Mouse (Mus musculus): ENCODE measurements around the gene Htr2a. TPM values are rescaled to one million over a fixed set of nuclear protein-coding genes. Genes with fewer than 3 reads are reported as not detected.
A peak's percentile ranks its signal among the peaks of the same experiment; 100 is the strongest.

The Htr2a gene
- total RNA-seq (2014; fragmentation: Nextera tagmentation), result 5.1 and 7.5 TPM in 2 replicates
- 2.0 and 3.5 TPM in 2 replicates for total RNA-seq (2017)

- peak; percentile 45 for ATAC-seq (replicated peaks; ENCODE audit: low FRiP score, low TSS enrichment, poor library complexity, severe bottlenecking)
Observed at GRCm38 (mm10) chr14:74640819-74641381, at the start of gene Htr2a. Gene Htr2a (plus strand): TSS chr14:74640840.

DNA sequence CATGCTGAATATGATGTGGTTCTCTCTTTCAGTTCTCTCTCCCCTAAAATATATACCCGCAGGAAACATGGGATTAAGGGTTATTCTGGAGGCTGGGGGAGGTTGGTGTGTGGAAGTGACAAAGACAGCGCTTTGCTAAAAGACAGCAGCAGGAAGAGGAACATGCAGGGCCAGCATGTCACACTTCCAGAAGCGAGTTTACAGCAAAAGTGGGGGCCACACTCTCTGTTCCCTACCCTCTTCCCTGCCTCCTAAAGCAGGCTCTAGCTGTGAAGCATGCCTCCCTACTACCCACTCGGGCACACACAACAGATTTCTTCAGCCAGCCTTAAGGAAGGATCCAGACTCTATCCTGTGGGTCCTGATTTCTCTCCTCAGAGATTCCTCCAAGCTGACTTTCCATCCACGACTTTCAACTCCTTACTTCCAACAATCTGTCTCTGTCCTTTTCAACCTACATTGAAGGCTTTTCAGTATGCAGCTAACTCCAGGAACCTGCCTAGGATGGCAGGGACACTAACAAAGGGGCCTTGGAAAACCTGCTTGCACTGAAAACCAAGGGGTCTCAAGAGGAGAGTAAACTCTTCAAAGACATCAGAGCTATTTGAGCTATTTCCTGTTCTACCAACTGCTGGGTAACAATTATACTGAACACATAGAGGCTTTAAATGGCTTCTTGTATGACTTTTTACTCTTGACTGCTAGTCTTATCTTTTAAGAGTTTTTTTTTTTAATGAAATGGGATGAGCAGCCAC lies 39.1 kb upstream of the Htr2a start:
- ATAC-seq (replicated peaks; ENCODE audit: low FRiP score, low TSS enrichment, poor library complexity, severe bottlenecking), result no peak

- ATAC-seq (replicated peaks; ENCODE audit: low FRiP score, low TSS enrichment, poor library complexity, severe bottlenecking), result peak; percentile 85
Observed at GRCm38 (mm10) chr14:74602543-74602942, 38.1 kb upstream of the Htr2a start.

- ATAC-seq (replicated peaks; ENCODE audit: low FRiP score, low TSS enrichment, poor library complexity, severe bottlenecking), result no peak
Observed at GRCm38 (mm10) chr14:74603131-74603766, 37.4 kb upstream of the Htr2a start.

DNA sequence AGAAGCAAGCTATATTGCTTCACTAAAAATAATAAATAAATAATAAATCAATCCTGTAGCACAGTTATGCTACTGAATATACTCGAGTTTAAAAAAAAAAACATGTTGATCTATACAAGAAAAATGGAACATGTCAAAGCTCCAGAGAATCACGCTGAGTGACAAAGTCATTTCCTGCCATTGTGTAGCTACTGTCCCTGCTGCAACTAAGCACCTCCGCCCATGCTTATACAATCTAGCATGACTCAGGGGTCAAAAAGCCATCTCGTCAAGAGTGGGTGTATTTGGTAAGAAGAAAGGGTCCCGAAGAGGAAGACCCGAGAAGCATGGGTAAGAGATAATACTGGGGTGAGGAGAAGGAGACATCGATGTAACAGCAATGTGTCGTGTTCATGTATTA lies 29.3 kb upstream of the Htr2a start:
- no peak for ATAC-seq (replicated peaks; ENCODE audit: low FRiP score, low TSS enrichment, poor library complexity, severe bottlenecking)

- peak; percentile 98 for ATAC-seq (replicated peaks; ENCODE audit: low FRiP score, low TSS enrichment, poor library complexity, severe bottlenecking)
Observed at GRCm38 (mm10) chr14:74618858-74619257, 21.8 kb upstream of the Htr2a start.

DNA sequence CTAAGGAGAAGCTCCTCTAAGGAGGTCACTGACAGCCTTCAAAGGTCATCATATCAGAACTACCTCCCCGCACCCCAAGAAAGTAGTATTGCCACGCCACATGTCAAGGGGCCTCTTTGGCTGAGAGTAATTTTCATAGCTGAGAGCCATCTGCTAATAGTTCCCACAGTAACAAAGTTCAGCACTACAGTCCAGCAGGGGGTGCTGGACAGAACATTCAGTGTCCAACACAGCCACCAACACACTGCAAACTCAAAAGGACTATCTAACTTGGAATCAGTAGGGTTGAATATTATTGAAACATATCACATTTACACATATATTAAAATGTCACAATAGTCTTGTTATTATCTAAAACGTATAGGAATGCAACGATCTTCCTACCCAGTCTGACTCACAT lies 2.6 kb upstream of the Htr2a start:
- ATAC-seq (replicated peaks; ENCODE audit: low FRiP score, low TSS enrichment, poor library complexity, severe bottlenecking), result 0 out of 2 replicates have a peak, but pooled peaks have one; percentile 35

DNA sequence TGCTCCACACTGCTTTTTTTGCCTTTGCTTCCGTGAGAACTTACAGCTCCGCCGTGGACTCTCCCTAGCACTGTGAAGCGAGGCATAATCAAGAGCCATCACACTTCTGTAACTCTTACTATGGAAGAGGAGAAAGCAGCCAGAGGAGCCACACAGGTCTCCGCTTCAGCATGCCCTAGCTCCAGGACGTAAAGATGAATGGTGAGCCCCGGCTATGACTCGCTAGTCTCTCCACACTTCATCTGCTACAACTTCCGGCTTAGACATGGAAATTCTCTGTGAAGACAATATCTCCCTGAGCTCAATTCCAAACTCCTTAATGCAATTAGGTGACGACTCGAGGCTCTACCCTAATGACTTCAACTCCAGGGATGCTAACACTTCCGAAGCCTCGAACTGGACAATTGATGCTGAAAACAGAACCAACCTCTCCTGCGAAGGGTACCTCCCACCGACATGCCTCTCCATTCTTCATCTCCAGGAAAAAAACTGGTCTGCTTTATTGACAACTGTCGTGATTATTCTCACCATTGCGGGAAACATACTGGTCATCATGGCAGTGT lies 1.1 kb downstream of the Htr2a start:
- peak; percentile 42; the same call in 1 of the 2 replicates for ATAC-seq (replicated peaks; ENCODE audit: low FRiP score, low TSS enrichment, poor library complexity, severe bottlenecking)

GRCm38 (mm10) chr14:74643296-74643695 lies 2.7 kb downstream of the Htr2a start:
- peak; percentile 69 for ATAC-seq (replicated peaks; ENCODE audit: low FRiP score, low TSS enrichment, poor library complexity, severe bottlenecking)

- ATAC-seq (replicated peaks; ENCODE audit: low FRiP score, low TSS enrichment, poor library complexity, severe bottlenecking), result peak; percentile 72
Observed at GRCm38 (mm10) chr14:74646107-74646793, 5.6 kb downstream of the Htr2a start.

DNA sequence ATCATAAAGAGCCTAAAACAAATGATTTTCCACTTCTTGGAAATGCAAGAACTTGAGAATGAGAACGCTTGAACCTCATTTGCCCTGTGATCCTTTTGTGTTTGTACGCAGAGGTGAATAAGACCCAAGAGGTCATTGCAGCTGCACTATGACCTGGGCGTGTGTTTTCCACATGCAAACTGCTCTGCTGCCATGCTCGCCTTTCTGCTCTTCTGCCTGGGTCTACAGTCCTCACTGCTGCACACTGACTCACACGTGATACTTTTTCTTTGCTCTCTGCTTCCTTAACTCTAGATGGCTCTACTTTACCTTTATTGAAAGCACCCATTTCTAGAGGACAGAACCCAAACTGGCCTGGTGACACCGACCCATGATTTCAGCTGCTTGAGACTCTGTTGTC lies 9.4 kb downstream of the Htr2a start:
- ATAC-seq (replicated peaks; ENCODE audit: low FRiP score, low TSS enrichment, poor library complexity, severe bottlenecking), result no peak

GRCm38 (mm10) chr14:74651678-74652077 lies 11.0 kb downstream of the Htr2a start:
- ATAC-seq (replicated peaks; ENCODE audit: low FRiP score, low TSS enrichment, poor library complexity, severe bottlenecking), result peak; percentile 49; the same call in 1 of the 2 replicates

GRCm38 (mm10) chr14:74657227-74657626 lies 16.6 kb downstream of the Htr2a start:
- ATAC-seq (replicated peaks; ENCODE audit: low FRiP score, low TSS enrichment, poor library complexity, severe bottlenecking), result peak; percentile 35; the same call in 1 of the 2 replicates

DNA sequence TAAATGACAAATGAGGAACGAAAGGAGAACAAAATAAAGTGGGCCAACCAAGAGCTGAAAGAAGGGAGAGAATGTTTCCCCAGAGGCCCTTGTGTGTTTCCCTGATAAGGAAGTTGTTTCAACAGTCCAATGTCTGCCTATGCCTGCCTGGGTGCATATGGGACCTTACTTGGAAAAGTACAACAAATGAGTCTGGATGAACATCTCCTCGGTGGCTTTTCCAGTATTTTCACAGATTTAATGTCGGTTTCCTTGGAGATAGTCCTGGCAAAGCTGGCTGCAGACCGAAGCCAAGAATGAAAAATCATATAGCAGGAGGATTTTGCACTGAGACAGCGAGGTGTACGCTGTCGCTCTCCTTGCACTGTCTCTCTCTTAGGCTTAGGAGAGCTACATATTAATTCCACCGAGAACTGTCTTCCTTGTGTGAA lies 18.8 kb downstream of the Htr2a start:
- ATAC-seq (replicated peaks; ENCODE audit: low FRiP score, low TSS enrichment, poor library complexity, severe bottlenecking), result peak; percentile 79

DNA sequence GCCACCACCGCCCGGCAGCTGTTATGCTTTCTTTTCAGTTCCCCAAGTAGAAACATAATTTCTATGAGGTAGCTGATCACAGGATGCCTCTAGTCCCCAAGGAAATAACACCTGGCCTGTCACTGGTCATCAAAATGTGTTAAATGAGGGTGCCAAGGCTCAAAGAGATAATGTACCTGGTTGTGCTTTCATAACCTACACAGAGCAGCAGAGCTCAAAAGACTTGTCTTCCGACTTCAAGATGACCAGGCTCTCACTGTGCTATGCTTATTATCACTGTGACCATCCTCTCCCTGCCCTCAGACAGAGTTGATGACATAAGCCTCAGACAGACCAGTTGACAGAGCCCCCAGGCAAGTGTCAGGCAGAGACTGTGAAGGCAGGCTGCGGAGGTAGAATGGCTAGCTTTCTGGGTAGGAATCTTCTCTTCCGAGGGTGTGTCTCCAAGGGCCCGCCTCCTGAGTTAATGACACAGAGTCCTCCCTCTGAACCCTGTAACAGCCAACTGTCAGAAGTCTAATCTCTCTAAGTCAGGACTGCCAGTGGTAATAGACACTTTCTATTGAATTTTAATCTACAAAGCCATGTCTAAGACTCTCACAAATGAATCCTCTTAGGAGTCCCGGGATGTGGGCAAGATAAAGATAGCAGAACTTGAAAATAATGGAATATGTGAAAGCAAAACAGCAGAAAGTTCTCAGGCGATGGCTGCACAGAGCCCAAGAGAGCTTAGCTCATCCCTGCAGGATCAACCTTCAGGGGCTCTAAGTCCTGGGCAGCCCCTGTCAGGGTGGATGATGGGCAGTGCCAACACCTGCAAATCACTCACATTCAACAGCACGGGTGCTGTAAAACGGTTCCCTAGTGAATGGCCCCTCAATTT lies 31.7 kb downstream of the Htr2a start:
- peak; percentile 94 for ATAC-seq (replicated peaks; ENCODE audit: low FRiP score, low TSS enrichment, poor library complexity, severe bottlenecking)

DNA sequence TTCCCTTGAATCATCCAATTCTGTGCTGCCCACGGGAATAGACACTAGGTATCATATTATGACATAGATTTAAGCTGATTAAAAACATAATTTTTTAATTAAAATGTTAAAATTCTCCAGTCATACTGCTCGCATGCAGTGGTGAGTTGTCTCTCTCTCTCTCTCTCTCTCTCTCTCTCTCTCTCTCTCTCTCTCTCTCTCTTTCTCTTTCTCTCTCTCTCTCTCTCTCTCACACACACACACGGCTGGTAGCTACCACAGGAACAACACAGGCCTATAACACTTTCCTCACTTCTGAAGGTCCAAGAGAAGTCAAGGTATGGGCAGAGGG lies 32.3 kb downstream of the Htr2a start:
- no peak for ATAC-seq (replicated peaks; ENCODE audit: low FRiP score, low TSS enrichment, poor library complexity, severe bottlenecking)

GRCm38 (mm10) chr14:74673584-74673983 lies 32.9 kb downstream of the Htr2a start:
- peak; percentile 73 for ATAC-seq (replicated peaks; ENCODE audit: low FRiP score, low TSS enrichment, poor library complexity, severe bottlenecking)

GRCm38 (mm10) chr14:74679841-74680240 lies 39.2 kb downstream of the Htr2a start:
- ATAC-seq (replicated peaks; ENCODE audit: low FRiP score, low TSS enrichment, poor library complexity, severe bottlenecking), result no peak

All from megakaryocyte-erythroid progenitor cell, adult 5-6 weeks (primary cell).